ENCODE assay signal across 18 mouse cellular contexts in genomic region chr17:75292986-75293385, GRCm38 (mm10).
"Had no signal": no experiment of that assay in that cellular context is flagged by ENCODE, and none has a peak within 500 bp of the region (broad histone marks: within the 10 kb centered on the region; RNA-seq: fewer than 3 reads in every experiment).

No protein-coding gene starts in this region.

- DNase-seq: layer of hippocampus, adult 9-11 months; layer of hippocampus, postnatal 36 days; lung, postnatal 14 days; lung, postnatal 4 days; midbrain, embryonic 14.5 days; right cerebral cortex, postnatal 25 days; spleen, adult 18-20 months; thymus, postnatal 25 days had no signal

- H3K4me1 ChIP-seq: lung, embryonic 15.5 days; stomach, embryonic 15.5 days had no signal

- ATAC-seq: inflammation-experienced regulatory T-cells, adult 6 months; intestine, embryonic 16.5 days had no signal

- H3K9ac ChIP-seq: liver, embryonic 14.5 days; lung, embryonic 15.5 days; stomach, embryonic 15.5 days had no signal

- H3K36me3 ChIP-seq: lung, embryonic 15.5 days had no signal

- H3K4me2 ChIP-seq: liver, embryonic 11.5 days; lung, embryonic 15.5 days; midbrain, embryonic 11.5 days; stomach, embryonic 15.5 days had no signal

- H3K4me3 ChIP-seq: layer of hippocampus, adult 2 months; left cerebral cortex, adult 2 months; lung, embryonic 15.5 days; stomach, embryonic 15.5 days had no signal

- H3K27me3 ChIP-seq: lung, embryonic 15.5 days; stomach, embryonic 15.5 days had no signal

- H3K9me3 ChIP-seq: lung, embryonic 15.5 days; stomach, embryonic 15.5 days had no signal

- H3K27ac ChIP-seq: kidney, postnatal 0 days; layer of hippocampus, adult 2 months; left cerebral cortex, adult 2 months; liver, embryonic 14.5 days; lung, embryonic 15.5 days; stomach, embryonic 15.5 days had no signal
